Mouse (Mus musculus): ENCODE results near the gene Tiam1.

- no peak for TF ChIP-seq CTCF (IDR thresholded peaks at IDR 0.05; ENCODE audit: low read depth)
- no peak for TF ChIP-seq EP300 (IDR thresholded peaks at IDR 0.05; ENCODE audit: low read depth)
Measured at GRCm38 (mm10) chr16:90003556-90003955, 140.0 kb downstream of the Tiam1 start.

Data from liver, embryonic 14.5 days (tissue).